Mouse (Mus musculus) myocyte (in vitro differentiated cells): ENCODE data around the gene Slco1a5.

Source experiments
- CEBPB ChIP-seq: IDR thresholded peaks from 2 replicates; pipeline ENCODE4 v1.6.1; 2011; ENCODE audit warnings: mild to moderate bottlenecking, moderate library complexity; ENCODE audit not compliant: poor library complexity, insufficient read depth, severe bottlenecking
- MAX ChIP-seq: IDR thresholded peaks from one replicate; pipeline ENCODE4 v1.6.1; 2011; ENCODE audit warnings: low read depth, mild to moderate bottlenecking, control low read depth
- MYOG ChIP-seq, 3 experiments: IDR thresholded peaks; one replicate each; pipeline ENCODE4 v1.6.1; 2011; ENCODE audit warnings: control low read depth in 2 of 3, low read depth in 2 of 3, mild to moderate bottlenecking in 2 of 3; ENCODE audit not compliant: insufficient read length in 2 of 3, control insufficient read depth in 1 of 3, insufficient read depth in 1 of 3
- POLR2A ChIP-seq: IDR thresholded peaks from one replicate; pipeline ENCODE4 v1.6.1; 2011; ENCODE audit warnings: low read depth, mild to moderate bottlenecking, control low read depth, moderate library complexity; ENCODE audit not compliant: insufficient read length
- POLR2AphosphoS2 ChIP-seq: IDR thresholded peaks from one replicate; pipeline ENCODE4 v1.6.1; 2011; ENCODE audit warnings: low read depth, control low read depth; ENCODE audit not compliant: insufficient read length
- REST ChIP-seq: IDR thresholded peaks from one replicate; pipeline ENCODE4 v1.6.1; 2011; ENCODE audit warnings: mild to moderate bottlenecking, control low read depth, moderate library complexity; ENCODE audit not compliant: insufficient read depth, insufficient read length
- USF1 ChIP-seq: IDR thresholded peaks from one replicate; pipeline ENCODE4 v1.6.1; 2011; ENCODE audit warnings: low read depth, mild to moderate bottlenecking, control low read depth, moderate library complexity

DNA sequence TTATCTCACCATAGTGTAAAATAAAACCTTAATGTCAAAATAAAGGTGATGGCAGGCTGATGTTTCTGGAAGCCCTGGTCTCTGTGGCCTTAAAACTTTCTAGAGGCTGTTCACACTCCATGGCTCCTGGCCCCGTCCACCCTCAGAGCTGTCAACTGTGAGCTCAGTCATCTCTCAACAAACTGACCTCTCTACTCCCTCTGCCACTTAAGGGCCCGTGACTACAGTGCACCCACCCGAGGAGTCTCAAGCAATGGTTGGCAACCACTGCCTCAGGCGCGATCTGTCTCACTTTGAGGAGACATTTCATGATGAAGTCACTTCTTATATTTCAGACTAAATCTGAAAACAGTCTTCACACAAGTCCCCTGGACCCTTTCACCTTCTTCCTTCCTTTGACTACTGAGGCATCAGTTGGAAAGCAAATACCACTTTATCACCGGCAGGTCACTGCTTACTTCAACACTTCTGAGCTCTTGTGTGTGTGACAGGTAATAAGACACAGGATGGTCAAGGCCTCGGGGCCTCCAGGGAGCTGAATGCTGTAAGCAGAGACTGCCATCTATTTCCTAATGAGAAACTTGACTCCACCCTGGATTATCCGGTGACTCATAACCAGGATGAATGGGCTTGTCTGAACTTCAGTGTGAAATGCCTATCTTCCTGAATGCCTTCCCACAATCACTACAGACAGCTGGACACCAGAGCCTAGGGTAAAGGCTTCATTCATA lies 43.1 kb upstream of the Slco1a5 start:
- TF ChIP-seq POLR2A (no peak), CEBPB (no peak), REST (no peak), MAX (no peak), USF1 (no peak), POLR2AphosphoS2 (no peak), MYOG (IDR thresholded peaks at IDR 0.05; ENCODE audit: control insufficient read depth in 1 of 3, insufficient read depth in 1 of 3, insufficient read length in 2 of 3, low read depth in 2 of 3) (no peak)
